Mouse (Mus musculus): ENCODE data around the gene Dlgap4. TPM values are rescaled to one million over a fixed set of nuclear protein-coding genes. Genes with fewer than 3 reads are reported as not detected.

The Dlgap4 gene
- polyA plus RNA-seq, 1 experiment from 2014 or later, result 162 TPM

- Histone ChIP-seq H3K27me3 (ENCODE audit: control insufficient read depth, insufficient read depth, low read length) (no peaks in the 10 kb centered on the region), H3K4me1 (replicated peaks; ENCODE audit: control insufficient read depth, insufficient read depth, low read length) (0 out of 2 replicates have a peak, but pooled peaks cover 3% of the 10 kb centered on the region), H3K9ac (ENCODE audit: low read depth, low read length) (no peak overlapping the region), H3K27ac (ENCODE audit: low read depth, low read length) (no peak overlapping the region), H3K4me2 (replicated peaks; ENCODE audit: low read depth, low read length) (no peak overlapping the region), H3K9me3 (ENCODE audit: control insufficient read depth, low read length) (no peaks in the 10 kb centered on the region), H3K4me3 (ENCODE audit: low read depth, low read length) (no peak overlapping the region), H3K36me3 (ENCODE audit: control insufficient read depth, insufficient read depth, low read length) (no peaks in the 10 kb centered on the region)
- 83% methylated on average over 7 of the region's 7 CpGs for WGBS
- ATAC-seq (ENCODE audit: low FRiP score), result no peak
- no peak for DNase-seq (ENCODE audit: low spot score)
Observed at GRCm38 (mm10) chr2:156737976-156738375, 124.5 kb downstream of the Dlgap4 start.

GRCm38 (mm10) chr2:156741265-156741664 is 127.8 kb downstream of the Dlgap4 start:
- Histone ChIP-seq H3K4me3 (ENCODE audit: low read depth, low read length) (no peak overlapping the region), H3K9me3 (ENCODE audit: control insufficient read depth, low read length) (no peaks in the 10 kb centered on the region), H3K36me3 (ENCODE audit: control insufficient read depth, insufficient read depth, low read length) (0 out of 2 replicates have a peak, but pooled peaks cover under 1% of the 10 kb centered on the region), H3K27me3 (ENCODE audit: control insufficient read depth, insufficient read depth, low read length) (no peaks in the 10 kb centered on the region), H3K4me1 (replicated peaks; ENCODE audit: control insufficient read depth, insufficient read depth, low read length) (0 out of 2 replicates have a peak, but pooled peaks cover 3% of the 10 kb centered on the region), H3K9ac (ENCODE audit: low read depth, low read length) (no peak overlapping the region), H3K27ac (ENCODE audit: low read depth, low read length) (no peak overlapping the region), H3K4me2 (replicated peaks; ENCODE audit: low read depth, low read length) (no peak overlapping the region)
- ATAC-seq (ENCODE audit: low FRiP score) (no peak), DNase-seq (ENCODE audit: low spot score) (no peak)
- 92% methylated on average over 9 of the region's 9 CpGs for WGBS

GRCm38 (mm10) chr2:156741998-156742397 is 128.5 kb downstream of the Dlgap4 start:
- ATAC-seq (ENCODE audit: low FRiP score) (no peak), DNase-seq (ENCODE audit: low spot score) (no peak)
- no peak overlapping the region for H3K9ac ChIP-seq (ENCODE audit: low read depth, low read length)
- 78% methylated on average over 4 of the region's 4 CpGs for WGBS
- no peak overlapping the region for H3K4me3 ChIP-seq (ENCODE audit: low read depth, low read length)
- no peak overlapping the region for H3K27ac ChIP-seq (ENCODE audit: low read depth, low read length)
- H3K4me2 ChIP-seq (replicated peaks; ENCODE audit: low read depth, low read length), result no peak overlapping the region
- H3K36me3 ChIP-seq (ENCODE audit: control insufficient read depth, insufficient read depth, low read length), result 0 out of 2 replicates have a peak, but pooled peaks cover 3% of the 10 kb centered on the region
- no peaks in the 10 kb centered on the region for H3K9me3 ChIP-seq (ENCODE audit: control insufficient read depth, low read length)
- no peaks in the 10 kb centered on the region for H3K4me1 ChIP-seq (replicated peaks; ENCODE audit: control insufficient read depth, insufficient read depth, low read length)
- no peaks in the 10 kb centered on the region for H3K27me3 ChIP-seq (ENCODE audit: control insufficient read depth, insufficient read depth, low read length)

- Histone ChIP-seq H3K4me1 (replicated peaks; ENCODE audit: control insufficient read depth, insufficient read depth, low read length) (no peaks in the 10 kb centered on the region), H3K27ac (ENCODE audit: low read depth, low read length) (no peak overlapping the region), H3K27me3 (ENCODE audit: control insufficient read depth, insufficient read depth, low read length) (no peaks in the 10 kb centered on the region), H3K9me3 (ENCODE audit: control insufficient read depth, low read length) (no peaks in the 10 kb centered on the region), H3K4me3 (ENCODE audit: low read depth, low read length) (no peak overlapping the region), H3K9ac (ENCODE audit: low read depth, low read length) (no peak overlapping the region), H3K36me3 (ENCODE audit: control insufficient read depth, insufficient read depth, low read length) (0 out of 2 replicates have a peak, but pooled peaks cover 3% of the 10 kb centered on the region), H3K4me2 (replicated peaks; ENCODE audit: low read depth, low read length) (no peak overlapping the region)
- 87% methylated on average over 3 of the region's 3 CpGs for WGBS
- DNase-seq (ENCODE audit: low spot score) (no peak), ATAC-seq (ENCODE audit: low FRiP score) (no peak)
Observed at GRCm38 (mm10) chr2:156743248-156743647, 129.7 kb downstream of the Dlgap4 start.

- no peak overlapping the region for H3K4me3 ChIP-seq (ENCODE audit: low read depth, low read length)
- H3K4me1 ChIP-seq (replicated peaks; ENCODE audit: control insufficient read depth, insufficient read depth, low read length), result no peaks in the 10 kb centered on the region
- no peaks in the 10 kb centered on the region for H3K9me3 ChIP-seq (ENCODE audit: control insufficient read depth, low read length)
- H3K27ac ChIP-seq (ENCODE audit: low read depth, low read length), result no peak overlapping the region
- DNase-seq (ENCODE audit: low spot score) (no peak), ATAC-seq (ENCODE audit: low FRiP score) (no peak)
- no peaks in the 10 kb centered on the region for H3K27me3 ChIP-seq (ENCODE audit: control insufficient read depth, insufficient read depth, low read length)
- no peak overlapping the region for H3K9ac ChIP-seq (ENCODE audit: low read depth, low read length)
- WGBS, result 82% methylated on average over 5 of the region's 5 CpGs
- H3K4me2 ChIP-seq (replicated peaks; ENCODE audit: low read depth, low read length), result no peak overlapping the region
- 0 out of 2 replicates have a peak, but pooled peaks cover 5% of the 10 kb centered on the region for H3K36me3 ChIP-seq (ENCODE audit: control insufficient read depth, insufficient read depth, low read length)
Observed at GRCm38 (mm10) chr2:156744414-156744813, 130.9 kb downstream of the Dlgap4 start.

GRCm38 (mm10) chr2:156747315-156747714 is 133.8 kb downstream of the Dlgap4 start:
- Histone ChIP-seq H3K27ac (ENCODE audit: low read depth, low read length) (no peak overlapping the region), H3K4me3 (ENCODE audit: low read depth, low read length) (no peak overlapping the region), H3K36me3 (ENCODE audit: control insufficient read depth, insufficient read depth, low read length) (0 out of 2 replicates have a peak, but pooled peaks cover 9% of the 10 kb centered on the region), H3K4me1 (replicated peaks; ENCODE audit: control insufficient read depth, insufficient read depth, low read length) (no peaks in the 10 kb centered on the region), H3K27me3 (ENCODE audit: control insufficient read depth, insufficient read depth, low read length) (no peaks in the 10 kb centered on the region), H3K4me2 (replicated peaks; ENCODE audit: low read depth, low read length) (no peak overlapping the region), H3K9ac (ENCODE audit: low read depth, low read length) (no peak overlapping the region), H3K9me3 (ENCODE audit: control insufficient read depth, low read length) (no peaks in the 10 kb centered on the region)
- ATAC-seq (ENCODE audit: low FRiP score) (no peak), DNase-seq (ENCODE audit: low spot score) (no peak)
- 86% methylated on average over 3 of the region's 3 CpGs for WGBS

GRCm38 (mm10) chr2:156749687-156750086 is 136.2 kb downstream of the Dlgap4 start:
- Histone ChIP-seq H3K27me3 (ENCODE audit: control insufficient read depth, insufficient read depth, low read length) (no peaks in the 10 kb centered on the region), H3K36me3 (ENCODE audit: control insufficient read depth, insufficient read depth, low read length) (peaks cover 12% of the 10 kb centered on the region; the same call in 1 of the 2 replicates), H3K4me1 (replicated peaks; ENCODE audit: control insufficient read depth, insufficient read depth, low read length) (no peaks in the 10 kb centered on the region), H3K27ac (ENCODE audit: low read depth, low read length) (no peak overlapping the region), H3K9ac (ENCODE audit: low read depth, low read length) (no peak overlapping the region), H3K4me3 (ENCODE audit: low read depth, low read length) (no peak overlapping the region), H3K9me3 (ENCODE audit: control insufficient read depth, low read length) (no peaks in the 10 kb centered on the region), H3K4me2 (replicated peaks; ENCODE audit: low read depth, low read length) (no peak overlapping the region)
- 93% methylated on average over 8 of the region's 8 CpGs for WGBS
- DNase-seq (ENCODE audit: low spot score) (no peak), ATAC-seq (ENCODE audit: low FRiP score) (no peak)

- H3K4me2 ChIP-seq (replicated peaks; ENCODE audit: low read depth, low read length), result no peak overlapping the region
- no peak overlapping the region for H3K27ac ChIP-seq (ENCODE audit: low read depth, low read length)
- H3K9me3 ChIP-seq (ENCODE audit: control insufficient read depth, low read length), result peaks cover 7% of the 10 kb centered on the region; the same call in 1 of the 2 replicates
- no peak overlapping the region for H3K9ac ChIP-seq (ENCODE audit: low read depth, low read length)
- H3K4me3 ChIP-seq (ENCODE audit: low read depth, low read length), result no peak overlapping the region
- 95% methylated on average over 9 of the region's 9 CpGs for WGBS
- peaks cover 42% of the 10 kb centered on the region for H3K36me3 ChIP-seq (ENCODE audit: control insufficient read depth, insufficient read depth, low read length)
- ATAC-seq (ENCODE audit: low FRiP score) (no peak), DNase-seq (ENCODE audit: low spot score) (no peak)
- H3K4me1 ChIP-seq (replicated peaks; ENCODE audit: control insufficient read depth, insufficient read depth, low read length), result no peaks in the 10 kb centered on the region
- H3K27me3 ChIP-seq (ENCODE audit: control insufficient read depth, insufficient read depth, low read length), result no peaks in the 10 kb centered on the region
Observed at GRCm38 (mm10) chr2:156756937-156757336, 143.4 kb downstream of the Dlgap4 start.

- H3K4me3 ChIP-seq (ENCODE audit: low read depth, low read length), result no peak overlapping the region
- H3K4me1 ChIP-seq (replicated peaks; ENCODE audit: control insufficient read depth, insufficient read depth, low read length), result no peaks in the 10 kb centered on the region
- H3K4me2 ChIP-seq (replicated peaks; ENCODE audit: low read depth, low read length), result no peak overlapping the region
- peaks cover 45% of the 10 kb centered on the region for H3K36me3 ChIP-seq (ENCODE audit: control insufficient read depth, insufficient read depth, low read length)
- H3K27me3 ChIP-seq (ENCODE audit: control insufficient read depth, insufficient read depth, low read length), result no peaks in the 10 kb centered on the region
- DNase-seq (ENCODE audit: low spot score) (no peak), ATAC-seq (ENCODE audit: low FRiP score) (no peak)
- 90% methylated on average over 5 of the region's 5 CpGs for WGBS
- peaks cover 7% of the 10 kb centered on the region; the same call in 1 of the 2 replicates for H3K9me3 ChIP-seq (ENCODE audit: control insufficient read depth, low read length)
- no peak overlapping the region for H3K9ac ChIP-seq (ENCODE audit: low read depth, low read length)
- H3K27ac ChIP-seq (ENCODE audit: low read depth, low read length), result no peak overlapping the region
Observed at GRCm38 (mm10) chr2:156760843-156761505, 147.5 kb downstream of the Dlgap4 start.
